Mouse (Mus musculus) cortical plate, adult 2 months (tissue): ENCODE measurements at regions not wholly inside any gene's neighbourhood (a gene's known extent, or its start where the extent isn't known, plus 50 kb on each side); places are given as distances from the start of the nearest gene placed in this dataset.

Experiments used
- CTCF ChIP-seq: fragments of 200-500 bp; IDR thresholded peaks from 2 replicates; pipeline ENCODE4 v1.5.1; 2011; ENCODE audit warnings: mild to moderate bottlenecking, control low read depth, low read length; ENCODE audit not compliant: insufficient read depth; ENCODE audit errors: extremely low read depth
- POLR2A ChIP-seq: fragments of 200-500 bp; IDR thresholded peaks from 2 replicates; pipeline ENCODE4 v1.6.1; 2011; ENCODE audit warnings: mild to moderate bottlenecking, low read length, control low read depth; ENCODE audit not compliant: insufficient read depth; ENCODE audit errors: extremely low read depth

DNA sequence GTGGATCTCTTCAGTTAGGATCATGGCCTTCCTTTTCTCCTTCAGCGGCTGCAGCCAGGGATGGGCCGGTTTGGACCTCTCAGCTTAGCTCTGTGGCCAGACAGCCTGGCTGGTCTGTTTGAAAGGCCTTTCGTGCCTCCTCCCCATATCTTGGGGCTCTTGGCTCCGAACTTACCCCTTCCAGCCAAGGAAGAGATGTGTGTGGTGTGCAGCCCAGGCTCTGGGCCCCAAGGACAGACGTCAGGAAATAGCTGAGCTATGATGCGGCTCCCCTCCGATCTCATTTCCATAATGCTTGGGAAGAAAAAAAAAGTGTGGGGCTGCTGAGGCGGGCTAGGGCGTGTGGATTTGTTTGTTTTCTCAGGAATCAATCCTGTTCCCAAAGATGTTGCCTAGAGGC lies 113.8 kb upstream of the Gm26897 start:
- TF ChIP-seq CTCF, result no peak
- TF ChIP-seq POLR2A, result no peak
